Mouse (Mus musculus): Measurements from ENCODE around the gene Wbp4. TPM values are rescaled to one million over a fixed set of nuclear protein-coding genes. Genes with fewer than 3 reads are reported as not detected.

Wbp4 gene
- total and polyA plus RNA-seq, 3 experiments, result 31.3 to 68.5 (median 36.2) TPM

GRCm38 (mm10) chr14:79520612-79521011 is 39.3 kb upstream of the Wbp4 start:
- H3K4me3 ChIP-seq (replicated peaks in 1 of 3; ENCODE audit: low read depth in 2 of 3, low read length in 2 of 3, poor library complexity in 1 of 3), result peak overlapping the region in 1 of 3 experiments; percentile 32
- peak overlapping the region; percentile 99 for H3K4me2 ChIP-seq (ENCODE audit: insufficient read depth, low read depth, poor library complexity, severe bottlenecking)
- peaks cover 8 to 41% of the 10 kb centered on the region in 2 experiments for H3K4me1 ChIP-seq (ENCODE audit: control insufficient read depth in 1 of 2, insufficient read depth in 2 of 2)
- DNase-seq (ENCODE audit: extremely low read depth), result no peak
- H3K36me3 ChIP-seq (replicated peaks in 1 of 2; ENCODE audit: control insufficient read depth in 1 of 2, insufficient read depth in 1 of 2, low read length in 1 of 2), result peaks cover 6 to 22% of the 10 kb centered on the region in 2 experiments
- H3K9me3 ChIP-seq (replicated peaks; ENCODE audit: low read length), result no peaks in the 10 kb centered on the region
- peaks cover 87% of the 10 kb centered on the region for H3K79me2 ChIP-seq (replicated peaks; ENCODE audit: control insufficient read depth, extremely low read depth, insufficient read depth, poor library complexity, severe bottlenecking)
- no peaks in the 10 kb centered on the region for H3K27me3 ChIP-seq (replicated peaks)
- no peak for TF ChIP-seq USF2 (conservative IDR thresholded peaks at IDR 0.05; ENCODE audit: low read depth, low read length)
- no peak for TF ChIP-seq E2F4 (IDR thresholded peaks at IDR 0.05; ENCODE audit: insufficient replicate concordance, low read depth, low read length)
- no peak for TF ChIP-seq ZKSCAN1 (IDR thresholded peaks at IDR 0.05; ENCODE audit: borderline replicate concordance, low read depth, low read length)
- TF ChIP-seq HCFC1 (IDR thresholded peaks at IDR 0.05; ENCODE audit: low read depth, low read length), result no peak
- TF ChIP-seq ZMIZ1 (IDR thresholded peaks at IDR 0.05; ENCODE audit: low read depth, low read length), result no peak
- no peak for TF ChIP-seq MAX (IDR thresholded peaks at IDR 0.05; ENCODE audit: low read length)
- no peak for TF ChIP-seq PAX5 (IDR thresholded peaks at IDR 0.05; ENCODE audit: low read length)
- TF ChIP-seq ELF1 (IDR thresholded peaks at IDR 0.05; ENCODE audit: low read depth, low read length), result no peak
- no peak for TF ChIP-seq MAFK (IDR thresholded peaks at IDR 0.05; ENCODE audit: insufficient replicate concordance, low read length)
- TF ChIP-seq MXI1 (IDR thresholded peaks at IDR 0.05; ENCODE audit: low read depth, low read length), result no peak
- TF ChIP-seq JUN (IDR thresholded peaks at IDR 0.05; ENCODE audit: insufficient read depth, low read depth, low read length), result no peak
- no peak for TF ChIP-seq TCF12 (IDR thresholded peaks at IDR 0.05; ENCODE audit: low read depth, low read length)
- no peak for TF ChIP-seq USF1 (IDR thresholded peaks at IDR 0.05; ENCODE audit: low read depth, low read length)
- no peak for TF ChIP-seq SMC3 (IDR thresholded peaks at IDR 0.05; ENCODE audit: low read depth, low read length)
- no peak for TF ChIP-seq TBP (conservative IDR thresholded peaks at IDR 0.05; ENCODE audit: low read depth, low read length)
- no peak for TF ChIP-seq ZNF384 (IDR thresholded peaks at IDR 0.05; ENCODE audit: low read depth, low read length)
- TF ChIP-seq CTCF (conservative IDR thresholded peaks at IDR 0.05 in 1 of 2, IDR thresholded peaks at IDR 0.05 in 1 of 2; ENCODE audit: low read depth in 2 of 2, low read length in 2 of 2), result no peak
- no peak for TF ChIP-seq SIN3A (IDR thresholded peaks at IDR 0.05; ENCODE audit: low read length)
- H3K27ac ChIP-seq (ENCODE audit: insufficient read depth, low read depth), result peak overlapping the region; percentile 90
- peak overlapping the region; percentile 71; the same call in 1 of the 2 replicates for H3K9ac ChIP-seq (ENCODE audit: insufficient read depth, low read depth)
- in situ Hi-C loops (cut with MboI; ENCODE audit: low pct_ligation_motif_present, low pct_unique_long_range_greater_than_20kb, low sequenced_read_pairs), result no loop called here
- dilution Hi-C loops (cut with MboI; ENCODE audit: extremely low pct_ligation_motif_present, extremely low pct_unique_long_range_greater_than_20kb, low sequenced_read_pairs), result no loop called here

- dilution Hi-C loops (cut with MboI; ENCODE audit: extremely low pct_ligation_motif_present, extremely low pct_unique_long_range_greater_than_20kb, low sequenced_read_pairs), result no loop called here
- Histone ChIP-seq H3K4me3 (replicated peaks in 1 of 3; ENCODE audit: low read depth in 2 of 3, low read length in 2 of 3, poor library complexity in 1 of 3) (peak overlapping the region; percentile 65 to 83 (median 77)), H3K4me2 (ENCODE audit: insufficient read depth, low read depth, poor library complexity, severe bottlenecking) (peak overlapping the region; percentile 99), H3K27ac (ENCODE audit: insufficient read depth, low read depth) (peak overlapping the region; percentile 89), H3K9me3 (replicated peaks; ENCODE audit: low read length) (no peaks in the 10 kb centered on the region), H3K27me3 (replicated peaks) (no peaks in the 10 kb centered on the region), H3K9ac (ENCODE audit: insufficient read depth, low read depth) (peak overlapping the region; percentile 84), H3K79me2 (replicated peaks; ENCODE audit: control insufficient read depth, extremely low read depth, insufficient read depth, poor library complexity, severe bottlenecking) (peaks cover 85% of the 10 kb centered on the region), H3K36me3 (replicated peaks in 1 of 2; ENCODE audit: control insufficient read depth in 1 of 2, insufficient read depth in 1 of 2, low read length in 1 of 2) (peaks cover 3 to 15% of the 10 kb centered on the region in 2 experiments), H3K4me1 (ENCODE audit: control insufficient read depth in 1 of 2, insufficient read depth in 2 of 2) (peaks cover 8 to 42% of the 10 kb centered on the region in 2 experiments)
- in situ Hi-C loops (cut with MboI; ENCODE audit: low pct_ligation_motif_present, low pct_unique_long_range_greater_than_20kb, low sequenced_read_pairs), result no loop called here
- peak; percentile 79 for TF ChIP-seq ZNF384 (IDR thresholded peaks at IDR 0.05; ENCODE audit: low read depth, low read length)
- TF ChIP-seq EP300 (IDR thresholded peaks at IDR 0.05; ENCODE audit: low read length), result peak; percentile 39
- TF ChIP-seq IRF4 (IDR thresholded peaks at IDR 0.05; ENCODE audit: low read depth, low read length), result peak; percentile 32; the same call in 1 of the 2 replicates
- TF ChIP-seq MXI1 (IDR thresholded peaks at IDR 0.05; ENCODE audit: low read depth, low read length), result 0 out of 2 replicates have a peak, but pooled peaks have one; percentile 8
- peak; percentile 62 for TF ChIP-seq SIN3A (IDR thresholded peaks at IDR 0.05; ENCODE audit: low read length)
- no peak for TF ChIP-seq NELFE (IDR thresholded peaks at IDR 0.05; ENCODE audit: low read depth, low read length)
- TF ChIP-seq CTCF (conservative IDR thresholded peaks at IDR 0.05 in 1 of 2, IDR thresholded peaks at IDR 0.05 in 1 of 2; ENCODE audit: low read depth in 2 of 2, low read length in 2 of 2), result no peak
- TF ChIP-seq BHLHE40 (IDR thresholded peaks at IDR 0.05; ENCODE audit: low read depth, low read length), result peak; percentile 23; the same call in 1 of the 2 replicates
- no peak for DNase-seq (ENCODE audit: extremely low read depth)
Measured at GRCm38 (mm10) chr14:79519663-79519975, 38.3 kb upstream of the Wbp4 start.

Measured in CH12.LX (cell line).